Mouse (Mus musculus): ENCODE results near the gene Ptprm. TPM values are rescaled to one million over a fixed set of nuclear protein-coding genes. Genes with fewer than 3 reads are reported as not detected.

Gene Ptprm
- polyA plus RNA-seq, 1 experiment from 2014 or later, result 11.2 TPM

GRCm38 (mm10) chr17:66720992-66721351 lies 633.3 kb downstream of the Ptprm start:
- no peak for ATAC-seq
- WGBS, result 47% methylated on average over 9 of the region's 9 CpGs
- Histone ChIP-seq H3K9ac (no peak overlapping the region), H3K4me1 (replicated peaks) (0 out of 2 replicates have a peak, but pooled peaks cover 6% of the 10 kb centered on the region), H3K27ac (no peak overlapping the region), H3K36me3 (no peaks in the 10 kb centered on the region), H3K4me2 (replicated peaks) (no peak overlapping the region), H3K4me3 (replicated peaks) (no peak overlapping the region), H3K27me3 (replicated peaks) (no peaks in the 10 kb centered on the region), H3K9me3 (no peaks in the 10 kb centered on the region)

GRCm38 (mm10) chr17:66720200-66720991 lies 633.9 kb downstream of the Ptprm start:
- Histone ChIP-seq H3K36me3 (no peaks in the 10 kb centered on the region), H3K27ac (no peak overlapping the region), H3K9me3 (no peaks in the 10 kb centered on the region), H3K4me2 (replicated peaks) (no peak overlapping the region), H3K4me1 (replicated peaks) (0 out of 2 replicates have a peak, but pooled peaks cover 6% of the 10 kb centered on the region), H3K9ac (no peak overlapping the region), H3K4me3 (replicated peaks) (no peak overlapping the region), H3K27me3 (replicated peaks) (no peaks in the 10 kb centered on the region)
- WGBS, result 47% methylated on average over 11 of the region's 11 CpGs
- no peak for ATAC-seq

- no peak overlapping the region for H3K4me3 ChIP-seq (replicated peaks)
- no peak overlapping the region for H3K9ac ChIP-seq
- H3K9me3 ChIP-seq, result no peaks in the 10 kb centered on the region
- no peak overlapping the region for H3K4me2 ChIP-seq (replicated peaks)
- ATAC-seq, result no peak
- no peaks in the 10 kb centered on the region for H3K27me3 ChIP-seq (replicated peaks)
- 86% methylated on average over 9 of the region's 9 CpGs for WGBS
- H3K36me3 ChIP-seq, result no peaks in the 10 kb centered on the region
- peak overlapping the region; percentile 88; the same call in 1 of the 2 replicates for H3K27ac ChIP-seq
- H3K4me1 ChIP-seq (replicated peaks), result peaks cover 16% of the 10 kb centered on the region
Observed at GRCm38 (mm10) chr17:66712456-66713205, 641.6 kb downstream of the Ptprm start.

- peak overlapping the region; percentile 88 for H3K27ac ChIP-seq
- no peak overlapping the region for H3K4me3 ChIP-seq (replicated peaks)
- no peaks in the 10 kb centered on the region for H3K36me3 ChIP-seq
- H3K9me3 ChIP-seq, result no peaks in the 10 kb centered on the region
- peaks cover 16% of the 10 kb centered on the region for H3K4me1 ChIP-seq (replicated peaks)
- 38% methylated on average over 6 of the region's 6 CpGs for WGBS
- peak; percentile 90 for ATAC-seq
- H3K27me3 ChIP-seq (replicated peaks), result no peaks in the 10 kb centered on the region
- H3K4me2 ChIP-seq (replicated peaks), result peak overlapping the region; percentile 22; the same call in 1 of the 2 replicates
- H3K9ac ChIP-seq, result no peak overlapping the region
Observed at GRCm38 (mm10) chr17:66711221-66712016, 642.8 kb downstream of the Ptprm start.

GRCm38 (mm10) chr17:66710568-66710967 lies 643.7 kb downstream of the Ptprm start:
- no peak overlapping the region for H3K9ac ChIP-seq
- H3K4me3 ChIP-seq (replicated peaks), result no peak overlapping the region
- no peak overlapping the region for H3K4me2 ChIP-seq (replicated peaks)
- H3K36me3 ChIP-seq, result no peaks in the 10 kb centered on the region
- H3K9me3 ChIP-seq, result no peaks in the 10 kb centered on the region
- no peak for ATAC-seq
- H3K4me1 ChIP-seq (replicated peaks), result peaks cover 16% of the 10 kb centered on the region
- H3K27me3 ChIP-seq (replicated peaks), result no peaks in the 10 kb centered on the region
- peak overlapping the region; percentile 88 for H3K27ac ChIP-seq
- WGBS, result 59% methylated on average over 4 of the region's 4 CpGs

GRCm38 (mm10) chr17:66708748-66709147 lies 645.5 kb downstream of the Ptprm start:
- no peaks in the 10 kb centered on the region for H3K36me3 ChIP-seq
- no peak overlapping the region for H3K27ac ChIP-seq
- no peak overlapping the region for H3K9ac ChIP-seq
- H3K27me3 ChIP-seq (replicated peaks), result no peaks in the 10 kb centered on the region
- H3K9me3 ChIP-seq, result no peaks in the 10 kb centered on the region
- peak; percentile 19; the same call in 1 of the 2 replicates for ATAC-seq
- no peak overlapping the region for H3K4me2 ChIP-seq (replicated peaks)
- H3K4me3 ChIP-seq (replicated peaks), result no peak overlapping the region
- WGBS, result 76% methylated on average over 4 of the region's 4 CpGs
- peaks cover 16% of the 10 kb centered on the region for H3K4me1 ChIP-seq (replicated peaks)

GRCm38 (mm10) chr17:66707684-66708083 lies 646.6 kb downstream of the Ptprm start:
- peak; percentile 57 for ATAC-seq
- peaks cover 16% of the 10 kb centered on the region for H3K4me1 ChIP-seq (replicated peaks)
- WGBS, result 37% methylated on average over 8 of the region's 8 CpGs
- H3K4me2 ChIP-seq (replicated peaks), result no peak overlapping the region
- no peaks in the 10 kb centered on the region for H3K27me3 ChIP-seq (replicated peaks)
- no peak overlapping the region for H3K4me3 ChIP-seq (replicated peaks)
- peak overlapping the region; percentile 6; the same call in 1 of the 2 replicates for H3K27ac ChIP-seq
- H3K9ac ChIP-seq, result no peak overlapping the region
- no peaks in the 10 kb centered on the region for H3K36me3 ChIP-seq
- no peaks in the 10 kb centered on the region for H3K9me3 ChIP-seq

- no peak overlapping the region for H3K4me3 ChIP-seq (replicated peaks)
- no peaks in the 10 kb centered on the region for H3K36me3 ChIP-seq
- H3K27me3 ChIP-seq (replicated peaks), result no peaks in the 10 kb centered on the region
- 68% methylated on average over 11 of the region's 11 CpGs for WGBS
- H3K9ac ChIP-seq, result no peak overlapping the region
- no peak overlapping the region for H3K27ac ChIP-seq
- no peak overlapping the region for H3K4me2 ChIP-seq (replicated peaks)
- H3K9me3 ChIP-seq, result no peaks in the 10 kb centered on the region
- H3K4me1 ChIP-seq (replicated peaks), result peaks cover 13% of the 10 kb centered on the region
- no peak for ATAC-seq
Observed at GRCm38 (mm10) chr17:66701358-66702184, 652.7 kb downstream of the Ptprm start.

- WGBS, result 66% methylated on average over 5 of the region's 5 CpGs
- H3K4me2 ChIP-seq (replicated peaks), result no peak overlapping the region
- H3K27me3 ChIP-seq (replicated peaks), result no peaks in the 10 kb centered on the region
- ATAC-seq, result no peak
- no peak overlapping the region for H3K27ac ChIP-seq
- H3K9me3 ChIP-seq, result no peaks in the 10 kb centered on the region
- H3K9ac ChIP-seq, result no peak overlapping the region
- no peak overlapping the region for H3K4me3 ChIP-seq (replicated peaks)
- H3K36me3 ChIP-seq, result no peaks in the 10 kb centered on the region
- H3K4me1 ChIP-seq (replicated peaks), result peaks cover 13% of the 10 kb centered on the region
Observed at GRCm38 (mm10) chr17:66699896-66700295, 654.4 kb downstream of the Ptprm start.

- peak; percentile 16; the same call in 1 of the 2 replicates for ATAC-seq
- Histone ChIP-seq H3K4me2 (replicated peaks) (0 out of 2 replicates have a peak overlapping the region, but pooled peaks have one; percentile 1), H3K4me3 (replicated peaks) (no peak overlapping the region), H3K9ac (no peak overlapping the region), H3K9me3 (no peaks in the 10 kb centered on the region), H3K27ac (no peak overlapping the region), H3K36me3 (no peaks in the 10 kb centered on the region), H3K27me3 (replicated peaks) (no peaks in the 10 kb centered on the region), H3K4me1 (replicated peaks) (peaks cover 24% of the 10 kb centered on the region)
- WGBS, result 79% methylated on average over 12 of the region's 12 CpGs
Observed at GRCm38 (mm10) chr17:66697650-66698049, 656.6 kb downstream of the Ptprm start.

GRCm38 (mm10) chr17:66696531-66697172 lies 657.6 kb downstream of the Ptprm start:
- H3K4me3 ChIP-seq (replicated peaks), result no peak overlapping the region
- H3K27me3 ChIP-seq (replicated peaks), result no peaks in the 10 kb centered on the region
- peaks cover 17% of the 10 kb centered on the region for H3K4me1 ChIP-seq (replicated peaks)
- H3K27ac ChIP-seq, result no peak overlapping the region
- ATAC-seq, result peak; percentile 48; the same call in 1 of the 2 replicates
- H3K4me2 ChIP-seq (replicated peaks), result no peak overlapping the region
- H3K9me3 ChIP-seq, result no peaks in the 10 kb centered on the region
- 30% methylated on average over 10 of the region's 10 CpGs for WGBS
- H3K9ac ChIP-seq, result no peak overlapping the region
- H3K36me3 ChIP-seq, result no peaks in the 10 kb centered on the region

All from intestine, embryonic 15.5 days (tissue).